Mouse (Mus musculus) left cerebral cortex, adult 8-10 months (tissue): Measurements from ENCODE around the gene Hbb-bh2. TPM values are rescaled to one million over a fixed set of nuclear protein-coding genes. Genes with fewer than 3 reads are reported as not detected.
"Not testable (repeated sequence)": the region's sequence is repeated elsewhere in the genome, so short reads cannot be mapped to it uniquely, and the experiment has no call there.

Source experiments
- DNase-seq, 2 experiments: peaks; one replicate each; pipeline ENCODE4 v3.0.0; 2022; ENCODE audit warnings: low spot score in 2 of 2
- total RNA-seq, 4 experiments: library from RNA; stranded (reverse); gene quantifications; 2 replicates each; pipeline ENCODE4 v1.2.4; 2022

Hbb-bh2 gene
- total RNA-seq, 4 experiments from 2014 or later, result not detected

- DNase-seq, result no peak
These were observed 28.1 kb downstream of the Hbb-bh2 start for GRCm38 (mm10) chr7:103812174-103812573.

GRCm38 (mm10) chr7:103811223-103811845, 29.0 kb downstream of the Hbb-bh2 start:
- no peak for DNase-seq

- no peak for DNase-seq
These were observed 29.6 kb downstream of the Hbb-bh2 start for GRCm38 (mm10) chr7:103810746-103811145.

- DNase-seq, result no peak
These were observed 30.0 kb downstream of the Hbb-bh2 start for GRCm38 (mm10) chr7:103810296-103810695.

GRCm38 (mm10) chr7:103809801-103810155, 30.5 kb downstream of the Hbb-bh2 start:
- DNase-seq, result no peak

- DNase-seq, result no peak
These were observed 31.1 kb downstream of the Hbb-bh2 start for GRCm38 (mm10) chr7:103808971-103809800.

- DNase-seq, result not testable (repeated sequence)
These were observed 32.2 kb downstream of the Hbb-bh2 start for GRCm38 (mm10) chr7:103808120-103808519.

GRCm38 (mm10) chr7:103806856-103807255, 33.5 kb downstream of the Hbb-bh2 start:
- peak in 1 of 2 experiments; percentile 5 for DNase-seq

- DNase-seq, result no peak
These were observed 47.5 kb downstream of the Hbb-bh2 start for GRCm38 (mm10) chr7:103792669-103793388.

GRCm38 (mm10) chr7:103791721-103792120, 48.6 kb downstream of the Hbb-bh2 start, which contains the start of gene Olfr67:
Olfr67 (minus strand) TSS chr7:103791821.
- no peak for DNase-seq

Other genes starting within 250 kb of the Hbb-bh2 start
- not detected for gene Olfr619, start 239.9 kb downstream of the Hbb-bh2 start, total RNA-seq
- not detected for gene Olfr620, start 228.0 kb downstream of the Hbb-bh2 start, total RNA-seq
- gene Olfr622, start 197.8 kb downstream of the Hbb-bh2 start, total RNA-seq, result not detected
- gene Olfr623, start 176.8 kb downstream of the Hbb-bh2 start, total RNA-seq, result not detected
- under 1 TPM in 2 of 4 experiments, not detected in 2; 0.09 TPM for gene Olfr624, start 169.3 kb downstream of the Hbb-bh2 start, total RNA-seq
- not detected for gene Olfr625-ps1, start 157.8 kb downstream of the Hbb-bh2 start, total RNA-seq
- gene Olfr243, start 125.8 kb downstream of the Hbb-bh2 start, total RNA-seq, result not detected
- not detected for gene Olfr628, start 110.1 kb downstream of the Hbb-bh2 start, total RNA-seq
- not detected for gene Olfr629, start 95.6 kb downstream of the Hbb-bh2 start, total RNA-seq
- gene Olfr630, start 83.2 kb downstream of the Hbb-bh2 start, total RNA-seq, result not detected
- gene Olfr69, start 68.9 kb downstream of the Hbb-bh2 start, total RNA-seq, result not detected
- gene Olfr68, start 60.8 kb downstream of the Hbb-bh2 start, total RNA-seq, result not detected
- gene Olfr67, start 48.7 kb downstream of the Hbb-bh2 start, total RNA-seq, result not detected
- 10 to 100 TPM; 16.8 to 31.9 (median 25.7) TPM for gene Hbb-bt, start 26.5 kb downstream of the Hbb-bh2 start, total RNA-seq
- 100 to 1,000 TPM; 204 to 381 (median 262) TPM for gene Hbb-bs, start 12.4 kb downstream of the Hbb-bh2 start, total RNA-seq
- gene Hbb-bh1, start 2.6 kb upstream of the Hbb-bh2 start, total RNA-seq, result not detected
- gene Hbb-y, start 12.7 kb upstream of the Hbb-bh2 start, total RNA-seq, result under 1 TPM in 1 of 4 experiments, not detected in 3; 0.57 TPM
- not detected for gene Olfr66, start 45.7 kb upstream of the Hbb-bh2 start, total RNA-seq
- gene Olfr64, start 54.0 kb upstream of the Hbb-bh2 start, total RNA-seq, result not detected
- not detected for gene Olfr65, start 63.0 kb upstream of the Hbb-bh2 start, total RNA-seq
- not detected for gene Olfr631, start 88.3 kb upstream of the Hbb-bh2 start, total RNA-seq
- gene Olfr632, start 93.8 kb upstream of the Hbb-bh2 start, total RNA-seq, result not detected
- not detected for gene Olfr633, start 103.9 kb upstream of the Hbb-bh2 start, total RNA-seq
- gene Olfr635, start 130.6 kb upstream of the Hbb-bh2 start, total RNA-seq, result under 1 TPM in 3 of 4 experiments, not detected in 1; 0.05 to 0.08 (median 0.07) TPM
- not detected for gene Olfr638, start 158.2 kb upstream of the Hbb-bh2 start, total RNA-seq
- gene Olfr639, start 176.8 kb upstream of the Hbb-bh2 start, total RNA-seq, result under 1 TPM; 0.11 to 0.19 (median 0.14) TPM
- gene Olfr640, start 185.1 kb upstream of the Hbb-bh2 start, total RNA-seq, result not detected
- gene Olfr641, start 194.9 kb upstream of the Hbb-bh2 start, total RNA-seq, result not detected
- not detected for gene Olfr642, start 212.1 kb upstream of the Hbb-bh2 start, total RNA-seq
- gene 4930516K23Rik, start 220.9 kb upstream of the Hbb-bh2 start, total RNA-seq, result not detected
- not detected for gene Olfr644, start 231.3 kb upstream of the Hbb-bh2 start, total RNA-seq
- gene Olfr645, start 244.9 kb upstream of the Hbb-bh2 start, total RNA-seq, result not detected